Mouse (Mus musculus): ENCODE data around the gene Creb3l1. TPM values are rescaled to one million over a fixed set of nuclear protein-coding genes. Genes with fewer than 3 reads are reported as not detected.

Creb3l1 gene
- total RNA-seq, 2 experiments from 2014 or later = 0.08 TPM; not detected in 1

Other genes with a start within 250 kb of the Creb3l1 start
- 1.3 TPM in 1 of 2 replicates, not detected in the other for gene Chrm4, start 97.3 kb downstream of the Creb3l1 start, total RNA-seq (2015; ENCODE audit: low replicate concordance)
- not detected in 2 replicates for gene Chrm4, start 97.3 kb downstream of the Creb3l1 start, total RNA-seq (2017; ENCODE audit: low replicate concordance)
- gene Mdk, start 92.2 kb downstream of the Creb3l1 start, total RNA-seq (2015; ENCODE audit: low replicate concordance) = not detected in 2 replicates
- not detected in 2 replicates for gene Mdk, start 92.2 kb downstream of the Creb3l1 start, total RNA-seq (2017; ENCODE audit: low replicate concordance)
- not detected in 2 replicates for gene Gm9821, start 78.8 kb downstream of the Creb3l1 start, total RNA-seq (2015; ENCODE audit: low replicate concordance)
- gene Gm9821, start 78.8 kb downstream of the Creb3l1 start, total RNA-seq (2017; ENCODE audit: low replicate concordance) = 0.13 TPM in 1 of 2 replicates, not detected in the other
- 25.6 and 54.1 TPM in 2 replicates for gene Dgkz, start 48.6 kb downstream of the Creb3l1 start, total RNA-seq (2015; ENCODE audit: low replicate concordance)
- 8.7 and 11.9 TPM in 2 replicates for gene Dgkz, start 48.6 kb downstream of the Creb3l1 start, total RNA-seq (2017; ENCODE audit: low replicate concordance)
- gene Phf21a, start 68.6 kb upstream of the Creb3l1 start, total RNA-seq (2015; ENCODE audit: low replicate concordance) = 27.0 and 41.5 TPM in 2 replicates
- gene Phf21a, start 68.6 kb upstream of the Creb3l1 start, total RNA-seq (2017; ENCODE audit: low replicate concordance) = 2.0 and 22.5 TPM in 2 replicates